Mouse (Mus musculus) liver, embryonic 11.5 days (tissue): ENCODE results near the gene Nat9. TPM values are rescaled to one million over a fixed set of nuclear protein-coding genes. Genes with fewer than 3 reads are reported as not detected.

Experiments used
- ATAC-seq: fragments of 200-750 bp; cut with Nextera tagmentation; replicated peaks from 2 replicates; pipeline ENCODE4 v1.8.0; 2017; ENCODE audit warnings: moderate number of reproducible peaks, mild to moderate bottlenecking, moderate TSS enrichment, moderate library complexity; ENCODE audit not compliant: low FRiP score
- DNase-seq: peaks from one replicate; pipeline ENCODE4 v3.0.0-alpha.2; 2017; ENCODE audit warnings: low spot score
- H3K27ac ChIP-seq: fragments of 300-500 bp; sonication (generic); 2 replicates; pipeline ENCODE4 v1.5.1; 2014; ENCODE audit warnings: mild to moderate bottlenecking, low read depth, low read length, control low read depth
- H3K27me3 ChIP-seq: fragments of 300-500 bp; sonication (generic); replicated peaks from 2 replicates; pipeline ENCODE4 v1.6.1; 2014; ENCODE audit warnings: low read length, mixed read lengths; ENCODE audit not compliant: control insufficient read depth, insufficient read depth
- H3K36me3 ChIP-seq: fragments of 300-500 bp; sonication (generic); 2 replicates; pipeline ENCODE4 v1.6.1; 2014; ENCODE audit warnings: mild to moderate bottlenecking, low read length, moderate library complexity, mixed read lengths; ENCODE audit not compliant: control insufficient read depth, insufficient read depth
- H3K4me1 ChIP-seq: fragments of 300-500 bp; sonication (generic); replicated peaks from 2 replicates; pipeline ENCODE4 v1.6.1; 2014; ENCODE audit warnings: low read length, mixed read lengths; ENCODE audit not compliant: control insufficient read depth, insufficient read depth
- H3K4me2 ChIP-seq: fragments of 300-500 bp; sonication (generic); 2 replicates; pipeline ENCODE4 v1.6.1; 2014; ENCODE audit warnings: mild to moderate bottlenecking, control low read depth, moderate library complexity
- H3K4me3 ChIP-seq: fragments of 300-500 bp; sonication (generic); 2 replicates; pipeline ENCODE4 v1.5.1; 2014; ENCODE audit warnings: low read depth, low read length, control low read depth
- H3K9ac ChIP-seq: fragments of 300-500 bp; sonication (generic); 2 replicates; pipeline ENCODE4 v1.6.1; 2014; ENCODE audit warnings: low read depth, low read length, control low read depth
- H3K9me3 ChIP-seq: fragments of 300-500 bp; sonication (generic); 2 replicates; pipeline ENCODE4 v1.6.1; 2016; ENCODE audit warnings: low read length, inconsistent platforms, mixed read lengths; ENCODE audit not compliant: control insufficient read depth
- WGBS: fragments of 180-500 bp; shearing (Covaris S2); extraction: QIAGEN DNeasy Blood & Tissue Kit; methylation state at CpG from one replicate; pipeline ENCODE4 v1.1.7; 2014; 5-methylcytosine and 5-hydroxymethylcytosine counted together
- polyA plus RNA-seq: library from polyadenylated mRNA; unstranded; fragments of >200 nt; fragmentation: Nextera tagmentation; extraction: Ambion mirVana; gene quantifications from 2 replicates; pipeline ENCODE4 v1.2.1, GENCODE M21; 2014

Gene Nat9
- polyA plus RNA-seq, 1 experiment from 2014 or later = 20.1 TPM

DNA sequence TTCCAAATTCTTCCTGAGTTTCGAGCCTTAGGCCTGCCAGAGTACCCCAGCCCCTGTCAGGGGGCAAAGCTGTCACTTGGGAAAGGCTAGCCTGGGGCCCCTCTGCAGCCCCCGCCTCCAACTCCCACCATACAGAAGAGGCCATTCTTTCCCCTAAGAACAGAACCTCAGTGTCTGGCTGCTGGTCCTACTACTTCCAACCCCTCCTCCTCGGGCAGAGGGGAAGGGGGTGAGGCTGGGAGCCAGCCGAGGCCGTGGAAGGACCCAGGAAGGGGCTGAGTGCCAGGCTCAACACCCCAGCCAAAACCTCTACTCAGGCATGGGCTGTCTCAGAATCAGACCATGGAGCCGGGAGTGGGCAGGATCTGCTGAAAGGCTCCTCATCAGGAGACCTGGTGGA is 8.5 kb downstream of the Nat9 start:
- no peak overlapping the region for H3K27ac ChIP-seq
- peaks cover 34% of the 10 kb centered on the region for H3K4me1 ChIP-seq
- no peaks in the 10 kb centered on the region for H3K9me3 ChIP-seq
- H3K4me2 ChIP-seq = no peak overlapping the region
- no peak for DNase-seq
- no peak overlapping the region for H3K9ac ChIP-seq
- no peak overlapping the region for H3K4me3 ChIP-seq
- no peak for ATAC-seq
- no peaks in the 10 kb centered on the region for H3K27me3 ChIP-seq
- H3K36me3 ChIP-seq = peaks cover 9% of the 10 kb centered on the region; the same call in 1 of the 2 replicates
- 75% methylated on average over 6 of the region's 6 CpGs for WGBS

DNA sequence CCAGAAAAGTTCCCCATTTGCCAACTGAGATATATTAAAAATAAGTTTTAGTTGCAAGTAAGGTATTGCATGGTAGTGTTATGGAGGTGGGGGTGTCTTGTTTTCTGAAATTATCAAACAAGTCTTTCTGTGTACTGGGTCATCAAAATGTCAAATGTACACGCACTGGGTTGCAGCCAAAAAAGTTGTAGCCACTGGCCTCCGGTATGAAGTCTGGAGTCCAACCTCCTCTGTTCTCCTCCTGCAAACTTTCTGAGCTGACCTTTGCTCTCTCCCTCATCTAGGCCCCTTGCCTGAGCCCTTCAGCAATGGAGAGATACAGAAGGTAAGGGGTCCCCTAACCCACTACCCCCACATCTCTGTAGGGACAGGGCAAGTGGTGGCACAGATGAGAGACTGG is 8.9 kb downstream of the Nat9 start:
- H3K9me3 ChIP-seq = no peaks in the 10 kb centered on the region
- ATAC-seq (no peak), DNase-seq (no peak)
- H3K27ac ChIP-seq = no peak overlapping the region
- WGBS = 70% methylated on average over 2 of the region's 2 CpGs
- H3K9ac ChIP-seq = no peak overlapping the region
- H3K36me3 ChIP-seq = peaks cover 9% of the 10 kb centered on the region; the same call in 1 of the 2 replicates
- peaks cover 38% of the 10 kb centered on the region for H3K4me1 ChIP-seq
- no peaks in the 10 kb centered on the region for H3K27me3 ChIP-seq
- H3K4me3 ChIP-seq = no peak overlapping the region
- no peak overlapping the region for H3K4me2 ChIP-seq

DNA sequence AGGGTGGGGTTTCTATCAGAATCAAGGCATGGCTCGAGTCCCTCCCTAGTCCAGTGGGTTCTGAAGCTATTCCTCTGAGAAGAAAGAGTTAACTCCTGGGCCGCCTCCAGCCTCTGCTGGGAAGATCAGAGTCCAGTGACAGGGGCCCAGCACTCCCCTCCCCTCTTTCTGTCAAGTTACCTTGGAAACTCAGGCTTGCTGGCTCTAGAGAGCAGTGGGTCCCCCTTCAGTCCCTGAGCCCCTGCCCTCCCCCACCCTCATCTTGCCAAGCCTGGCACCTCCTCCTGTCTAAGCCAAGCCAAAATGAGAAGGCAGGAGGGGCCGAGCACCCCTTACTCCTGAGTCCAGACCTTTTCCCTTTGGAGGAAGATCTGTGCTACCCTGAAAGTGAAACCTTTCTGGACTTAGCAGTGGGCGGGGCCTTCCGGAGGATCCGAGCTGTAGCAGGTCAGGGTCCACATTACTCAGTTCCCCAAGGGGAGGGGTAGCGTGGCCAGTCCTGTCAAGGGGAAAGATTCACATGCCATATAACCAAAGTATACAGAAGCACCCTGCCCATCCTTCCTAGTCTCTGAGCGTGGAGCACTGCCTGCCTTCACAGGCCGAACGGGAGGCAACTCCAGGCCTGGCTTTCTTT is 10.0 kb downstream of the Nat9 start:
- Histone ChIP-seq H3K9me3 (no peaks in the 10 kb centered on the region), H3K9ac (no peak overlapping the region), H3K4me1 (peaks cover 49% of the 10 kb centered on the region), H3K27ac (peak overlapping the region; percentile 49; the same call in 1 of the 2 replicates), H3K4me3 (0 out of 2 replicates have a peak overlapping the region, but pooled peaks have one; percentile 10), H3K27me3 (no peaks in the 10 kb centered on the region), H3K4me2 (peak overlapping the region; percentile 46), H3K36me3 (peaks cover 9% of the 10 kb centered on the region; the same call in 1 of the 2 replicates)
- DNase-seq (no peak), ATAC-seq (peak; percentile 44)
- WGBS = 56% methylated on average over 10 of the region's 10 CpGs

DNA sequence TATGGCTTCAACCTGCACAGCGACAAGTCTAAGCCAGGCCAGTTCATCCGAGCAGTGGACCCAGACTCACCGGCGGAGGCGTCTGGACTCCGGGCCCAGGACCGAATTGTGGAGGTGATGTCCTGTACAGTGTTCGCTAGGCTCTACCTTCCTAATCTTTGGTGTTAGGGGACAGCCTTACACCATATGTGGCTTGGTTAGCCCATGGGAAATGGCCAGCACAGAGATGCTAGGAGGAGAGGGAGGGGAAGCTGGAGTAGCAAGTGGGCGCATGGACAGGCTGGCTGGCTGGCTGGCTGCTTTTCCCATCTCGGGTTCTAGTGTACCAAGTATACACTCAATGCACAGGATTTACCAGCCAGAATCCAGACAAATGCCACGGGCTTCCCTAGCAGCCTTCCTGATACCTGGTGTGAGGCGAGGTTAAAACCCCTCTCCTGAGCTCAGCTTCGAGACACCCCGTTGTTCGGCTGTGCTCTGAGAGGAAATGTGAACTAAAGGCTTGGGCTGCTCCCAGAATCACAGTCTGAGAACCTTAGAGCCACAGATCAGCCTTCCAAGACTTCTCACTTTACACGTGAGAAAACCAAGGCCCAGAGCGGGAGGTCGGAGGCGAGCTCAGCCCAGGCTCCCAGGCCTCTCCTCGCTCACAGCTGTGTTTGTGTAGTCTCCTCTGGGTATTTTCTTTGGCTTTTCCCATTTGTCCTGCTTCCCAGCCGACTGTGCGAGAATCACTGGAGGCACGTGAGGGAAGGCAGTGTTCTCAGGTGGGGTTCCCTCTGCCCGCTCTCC is 11.1 kb downstream of the Nat9 start:
- H3K4me1 ChIP-seq = peaks cover 57% of the 10 kb centered on the region

DNA sequence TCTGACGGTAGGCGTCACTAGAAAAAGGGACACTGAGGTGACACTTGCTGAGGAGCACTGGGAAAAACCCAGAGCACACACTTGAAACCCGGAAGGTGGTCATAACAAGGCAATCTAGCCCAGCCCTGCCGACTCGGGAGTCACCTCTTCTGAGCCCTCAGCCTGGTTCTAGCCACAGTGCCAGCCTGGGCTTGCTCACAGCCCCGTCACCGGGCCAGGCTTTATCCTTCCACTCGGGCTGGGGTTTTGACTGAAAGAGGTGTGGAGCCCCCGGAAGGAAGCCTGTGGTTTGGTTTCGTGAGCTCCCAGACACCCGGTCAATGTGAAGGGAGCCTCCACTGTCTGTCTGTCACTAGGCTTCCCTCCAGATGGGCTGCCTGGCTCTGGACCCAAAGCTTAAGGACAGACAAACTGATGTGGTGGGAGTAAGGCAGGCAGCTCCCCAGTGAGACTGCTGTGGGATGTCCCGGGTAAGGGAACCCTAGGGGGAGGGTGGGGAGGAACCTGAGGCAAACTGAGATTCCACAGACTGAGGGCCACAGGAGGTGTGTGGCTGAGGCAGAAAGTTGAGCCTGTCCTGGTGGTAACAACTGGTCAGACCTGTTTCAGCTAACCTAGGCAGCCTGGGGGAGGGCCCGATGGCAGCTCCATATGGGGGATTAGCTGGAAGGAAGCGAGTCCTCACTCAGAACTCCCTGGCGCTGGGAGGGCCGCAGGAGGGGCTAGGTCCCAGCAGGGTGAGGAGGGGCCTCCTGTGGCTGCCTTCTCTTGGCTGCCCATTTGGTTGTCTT is 13.9 kb downstream of the Nat9 start:
- Histone ChIP-seq H3K27ac (no peak overlapping the region), H3K4me3 (peak overlapping the region; percentile 10; the same call in 1 of the 2 replicates), H3K4me2 (peak overlapping the region; percentile 45), H3K4me1 (peaks cover 59% of the 10 kb centered on the region), H3K9me3 (no peaks in the 10 kb centered on the region), H3K9ac (no peak overlapping the region), H3K27me3 (no peaks in the 10 kb centered on the region), H3K36me3 (no peaks in the 10 kb centered on the region; the same call in 1 of the 2 replicates)
- no peak for DNase-seq
- ATAC-seq = no peak
- WGBS = 16% methylated on average over 16 of the region's 16 CpGs

More for the DNA sequence above, 11.1 kb downstream of the Nat9 start:
- no peak for DNase-seq
- H3K4me2 ChIP-seq = peak overlapping the region; percentile 46
- H3K9ac ChIP-seq = no peak overlapping the region
- peaks cover 7% of the 10 kb centered on the region; the same call in 1 of the 2 replicates for H3K36me3 ChIP-seq
- no peaks in the 10 kb centered on the region for H3K9me3 ChIP-seq
- ATAC-seq = no peak
- WGBS = 70% methylated on average over 24 of the region's 24 CpGs
- no peak overlapping the region for H3K4me3 ChIP-seq
- peak overlapping the region; percentile 49; the same call in 1 of the 2 replicates for H3K27ac ChIP-seq
- H3K27me3 ChIP-seq = no peaks in the 10 kb centered on the region

DNA sequence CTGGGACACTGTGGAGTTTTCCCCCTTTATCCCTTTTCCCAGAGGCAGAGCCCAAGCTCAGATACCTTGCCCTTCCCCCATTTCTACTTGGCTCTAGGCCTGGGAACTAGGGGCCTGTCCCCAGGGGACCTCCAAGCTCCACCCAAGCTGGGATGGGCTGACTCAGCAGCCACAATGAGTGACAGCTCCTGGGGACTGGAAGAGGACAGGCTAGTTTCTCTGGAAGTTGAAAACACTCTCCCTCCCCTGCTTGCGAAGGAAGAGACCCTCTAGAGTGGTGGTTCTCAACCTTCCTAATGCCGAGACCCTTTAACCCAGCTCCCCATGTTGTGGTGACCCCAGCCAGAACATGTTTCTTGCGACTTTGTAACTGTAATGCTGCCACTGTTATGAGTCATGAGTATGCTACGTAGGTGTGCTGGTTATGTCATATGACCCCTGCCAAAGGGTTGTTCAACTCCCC is 14.8 kb downstream of the Nat9 start:
- peaks cover 54% of the 10 kb centered on the region for H3K4me1 ChIP-seq
- H3K9me3 ChIP-seq = no peaks in the 10 kb centered on the region
- peak overlapping the region; percentile 45 for H3K4me2 ChIP-seq
- H3K36me3 ChIP-seq = no peaks in the 10 kb centered on the region; the same call in 1 of the 2 replicates
- no peaks in the 10 kb centered on the region for H3K27me3 ChIP-seq
- 34% methylated on average over 4 of the region's 4 CpGs for WGBS
- 0 out of 2 replicates have a peak overlapping the region, but pooled peaks have one; percentile 3 for H3K27ac ChIP-seq
- H3K9ac ChIP-seq = no peak overlapping the region
- H3K4me3 ChIP-seq = no peak overlapping the region
- DNase-seq (no peak), ATAC-seq (peak; percentile 45; the same call in 1 of the 2 replicates)

DNA sequence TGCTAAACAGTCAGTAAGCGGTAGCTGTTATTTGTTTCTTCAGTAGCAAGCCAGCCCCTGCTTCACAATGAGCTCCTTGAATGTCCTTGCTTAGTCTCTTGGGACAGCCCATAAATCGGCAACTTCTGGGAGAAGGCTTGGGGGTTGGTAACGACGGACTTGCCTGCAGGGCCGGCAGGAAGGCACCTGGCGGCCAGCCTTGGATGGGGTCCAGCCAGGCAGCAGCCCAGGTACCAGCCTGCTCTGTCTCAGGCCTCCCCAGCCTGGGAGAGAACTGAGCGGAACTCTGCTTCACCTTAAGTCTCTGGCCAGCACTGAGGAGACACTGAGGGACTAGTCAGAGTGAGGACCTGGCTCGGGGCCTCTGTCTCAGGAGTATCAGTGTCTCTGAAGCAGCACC is 16.5 kb downstream of the Nat9 start:
- DNase-seq (no peak), ATAC-seq (no peak)
- Histone ChIP-seq H3K4me3 (no peak overlapping the region), H3K4me1 (peaks cover 46% of the 10 kb centered on the region), H3K9me3 (no peaks in the 10 kb centered on the region), H3K27ac (no peak overlapping the region), H3K9ac (no peak overlapping the region), H3K27me3 (no peaks in the 10 kb centered on the region), H3K4me2 (no peak overlapping the region), H3K36me3 (no peaks in the 10 kb centered on the region; the same call in 1 of the 2 replicates)
- WGBS = 69% methylated on average over 8 of the region's 8 CpGs

DNA sequence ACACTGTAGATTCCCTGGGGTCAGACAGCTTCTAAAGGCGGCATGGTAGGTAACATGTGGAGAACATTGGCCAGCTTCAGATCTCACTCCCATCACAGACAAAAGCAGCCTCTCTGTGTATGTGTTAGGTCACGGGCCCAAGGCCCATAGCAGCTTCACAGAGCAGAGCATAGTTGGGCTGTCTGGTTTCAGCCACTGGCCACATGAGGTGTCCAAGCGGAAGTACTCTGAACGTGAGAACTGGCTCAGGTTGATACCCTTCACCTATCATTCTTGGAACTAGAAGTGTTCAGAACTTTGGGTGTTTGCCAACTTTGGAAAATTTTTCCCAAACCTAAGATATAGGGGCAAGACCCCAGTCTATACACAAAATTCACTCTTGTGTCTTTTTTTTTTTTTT is 18.2 kb downstream of the Nat9 start:
- no peak overlapping the region for H3K4me2 ChIP-seq
- no peaks in the 10 kb centered on the region for H3K27me3 ChIP-seq
- H3K36me3 ChIP-seq = no peaks in the 10 kb centered on the region; the same call in 1 of the 2 replicates
- no peak overlapping the region for H3K9ac ChIP-seq
- DNase-seq (no peak), ATAC-seq (no peak)
- no peak overlapping the region for H3K27ac ChIP-seq
- WGBS = 87% methylated on average over 4 of the region's 4 CpGs
- H3K4me3 ChIP-seq = no peak overlapping the region
- H3K9me3 ChIP-seq = no peaks in the 10 kb centered on the region
- peaks cover 43% of the 10 kb centered on the region for H3K4me1 ChIP-seq
